Mouse (Mus musculus): ENCODE results near the gene Hcst. TPM values are rescaled to one million over a fixed set of nuclear protein-coding genes. Genes with fewer than 3 reads are reported as not detected.

Gene Hcst
- total and polyA plus RNA-seq, 3 experiments, result 7.1 to 28.1 TPM; not detected in 1

GRCm38 (mm10) chr7:30412735-30413147 is 6.9 kb downstream of the Hcst start:
- peaks cover 0 to 16% of the 10 kb centered on the region in 2 experiments; a peak in 2 of 4 replicates for H3K36me3 ChIP-seq (ENCODE audit: control insufficient read depth in 1 of 2, insufficient read depth in 2 of 2, low read length in 2 of 2)
- H3K27me3 ChIP-seq (ENCODE audit: control insufficient read depth in 1 of 2, insufficient read depth in 2 of 2, low read length in 2 of 2), result no peaks in the 10 kb centered on the region; a peak in 1 of 4 replicates
- H3K4me3 ChIP-seq (ENCODE audit: control insufficient read depth in 1 of 2, insufficient read depth in 1 of 2, low read depth in 2 of 2, low read length in 2 of 2), result peak overlapping the region in 1 of 2 experiments; percentile 9; a peak in 1 of 4 replicates
- DNase-seq (ENCODE audit: low read depth, low spot score), result peak; percentile 80
- H3K9ac ChIP-seq (ENCODE audit: control insufficient read depth, low read depth, low read length, poor library complexity, severe bottlenecking), result peak overlapping the region; percentile 50
- no peaks in the 10 kb centered on the region for H3K79me2 ChIP-seq (ENCODE audit: control insufficient read depth, insufficient read depth, low read length, poor library complexity)
- H3K9me3 ChIP-seq (replicated peaks; ENCODE audit: insufficient read depth, low read length), result no peaks in the 10 kb centered on the region
- H3K4me1 ChIP-seq (ENCODE audit: control insufficient read depth in 1 of 2, insufficient read depth in 2 of 2, low read length in 2 of 2), result peaks cover 3 to 22% of the 10 kb centered on the region in 2 experiments
- peak overlapping the region; percentile 58 for H3K27ac ChIP-seq (ENCODE audit: control insufficient read depth, low read depth, low read length)
- peak; percentile 48; the same call in 1 of the 2 replicates for TF ChIP-seq USF1 (IDR thresholded peaks at IDR 0.05; ENCODE audit: low read depth, low read length)
- no peak for TF ChIP-seq POLR2AphosphoS2 (IDR thresholded peaks at IDR 0.05; ENCODE audit: low read length)
- TF ChIP-seq ZNF384 (IDR thresholded peaks at IDR 0.05; ENCODE audit: low read depth, low read length), result 0 out of 2 replicates have a peak, but pooled peaks have one; percentile 8
- TF ChIP-seq POLR2A (IDR thresholded peaks at IDR 0.05; ENCODE audit: control insufficient read depth in 1 of 2, insufficient read depth in 1 of 2, low read depth in 1 of 2, low read length in 2 of 2, poor library complexity in 1 of 2), result peak in 1 of 2 experiments; percentile 48; a peak in 1 of 4 replicates
- no peak; the same call in 1 of the 2 replicates for TF ChIP-seq CHD2 (IDR thresholded peaks at IDR 0.05; ENCODE audit: low read length)
- no peak for TF ChIP-seq NRF1 (IDR thresholded peaks at IDR 0.05; ENCODE audit: insufficient read depth, low read depth, low read length, poor library complexity, severe bottlenecking)
- TF ChIP-seq UBTF (IDR thresholded peaks at IDR 0.05; ENCODE audit: borderline replicate concordance, insufficient read depth, low read depth, low read length), result no peak
- peak; percentile 43 to 50; a peak in 3 of 4 replicates for TF ChIP-seq EP300 (IDR thresholded peaks at IDR 0.05; ENCODE audit: low read depth in 1 of 2, low read length in 2 of 2)
- no peak for TF ChIP-seq CTCF (IDR thresholded peaks at IDR 0.05 in 2 of 3, conservative IDR thresholded peaks at IDR 0.05 in 1 of 3; ENCODE audit: control insufficient read depth in 1 of 3, insufficient read depth in 1 of 3, low read depth in 2 of 3, low read length in 3 of 3, poor library complexity in 1 of 3, severe bottlenecking in 1 of 3)
- TF ChIP-seq SIN3A (IDR thresholded peaks at IDR 0.05; ENCODE audit: low read length), result peak; percentile 58
- no peak for TF ChIP-seq ZMIZ1 (IDR thresholded peaks at IDR 0.05; ENCODE audit: low read depth, low read length)
- no peak for TF ChIP-seq GABPA (IDR thresholded peaks at IDR 0.05; ENCODE audit: low read depth, low read length)
- TF ChIP-seq TAL1 (IDR thresholded peaks at IDR 0.05; ENCODE audit: low read length), result no peak
- TF ChIP-seq TBP (IDR thresholded peaks at IDR 0.05; ENCODE audit: low read depth, low read length), result 0 out of 2 replicates have a peak, but pooled peaks have one; percentile 42
- TF ChIP-seq HCFC1 (IDR thresholded peaks at IDR 0.05; ENCODE audit: low read depth, low read length), result peak; percentile 25; the same call in 1 of the 2 replicates
- TF ChIP-seq BHLHE40 (IDR thresholded peaks at IDR 0.05; ENCODE audit: borderline replicate concordance, low read depth, low read length), result no peak
- no peak for TF ChIP-seq MEF2A (IDR thresholded peaks at IDR 0.05; ENCODE audit: extremely low read depth, insufficient replicate concordance, low read depth, low read length, poor library complexity, severe bottlenecking)
- peak; percentile 28; the same call in 1 of the 2 replicates for TF ChIP-seq NELFE (IDR thresholded peaks at IDR 0.05; ENCODE audit: low read depth, low read length)
- TF ChIP-seq TCF12 (IDR thresholded peaks at IDR 0.05; ENCODE audit: low read depth, low read length), result 0 out of 2 replicates have a peak, but pooled peaks have one; percentile 21
- no peak for TF ChIP-seq JUND (IDR thresholded peaks at IDR 0.05; ENCODE audit: low read depth, low read length)
- TF ChIP-seq MAFK (IDR thresholded peaks at IDR 0.05; ENCODE audit: borderline replicate concordance, low read depth, low read length), result no peak
- TF ChIP-seq POLR2AphosphoS5 (IDR thresholded peaks at IDR 0.05; ENCODE audit: borderline replicate concordance, low read depth, low read length), result no peak
- no peak for TF ChIP-seq MYB (IDR thresholded peaks at IDR 0.05; ENCODE audit: low read depth, low read length)
- no peak for TF ChIP-seq KAT2A (conservative IDR thresholded peaks at IDR 0.05; ENCODE audit: low read depth, low read length)
- TF ChIP-seq MXI1 (IDR thresholded peaks at IDR 0.05; ENCODE audit: low read depth, low read length), result peak; percentile 23; the same call in 1 of the 2 replicates
- no peak for TF ChIP-seq CHD1 (IDR thresholded peaks at IDR 0.05; ENCODE audit: low read depth, low read length)
- no peak for TF ChIP-seq RAD21 (IDR thresholded peaks at IDR 0.05; ENCODE audit: low read depth, low read length)
- TF ChIP-seq MAX (IDR thresholded peaks at IDR 0.05; ENCODE audit: low read length), result peak; percentile 65
- no peak for TF ChIP-seq ZC3H11A (IDR thresholded peaks at IDR 0.05; ENCODE audit: low read depth, low read length)
- no peak; the same call in 1 of the 2 replicates for TF ChIP-seq GATA1 (IDR thresholded peaks at IDR 0.05; ENCODE audit: low read depth, low read length)
- no peak; the same call in 1 of the 2 replicates for TF ChIP-seq RCOR1 (IDR thresholded peaks at IDR 0.05; ENCODE audit: low read depth, low read length)
- TF ChIP-seq ELF1 (IDR thresholded peaks at IDR 0.05; ENCODE audit: low read depth, low read length), result no peak
- TF ChIP-seq E2F4 (IDR thresholded peaks at IDR 0.05; ENCODE audit: borderline replicate concordance, low read depth, low read length), result no peak
- TF ChIP-seq MAZ (IDR thresholded peaks at IDR 0.05; ENCODE audit: low read depth, low read length), result peak; percentile 75
- no peak for TF ChIP-seq SMC3 (IDR thresholded peaks at IDR 0.05; ENCODE audit: low read depth, low read length)
- peak; percentile 46; the same call in 1 of the 2 replicates for TF ChIP-seq ETS1 (IDR thresholded peaks at IDR 0.05; ENCODE audit: low read depth, low read length)
- no peak for TF ChIP-seq USF2 (IDR thresholded peaks at IDR 0.05; ENCODE audit: borderline replicate concordance in 1 of 2, insufficient read depth in 1 of 2, low read depth in 1 of 2, low read length in 2 of 2)

Data from MEL (cell line).